Mouse (Mus musculus): ENCODE results near the gene Zbtb16.

Gene Zbtb16

DNA sequence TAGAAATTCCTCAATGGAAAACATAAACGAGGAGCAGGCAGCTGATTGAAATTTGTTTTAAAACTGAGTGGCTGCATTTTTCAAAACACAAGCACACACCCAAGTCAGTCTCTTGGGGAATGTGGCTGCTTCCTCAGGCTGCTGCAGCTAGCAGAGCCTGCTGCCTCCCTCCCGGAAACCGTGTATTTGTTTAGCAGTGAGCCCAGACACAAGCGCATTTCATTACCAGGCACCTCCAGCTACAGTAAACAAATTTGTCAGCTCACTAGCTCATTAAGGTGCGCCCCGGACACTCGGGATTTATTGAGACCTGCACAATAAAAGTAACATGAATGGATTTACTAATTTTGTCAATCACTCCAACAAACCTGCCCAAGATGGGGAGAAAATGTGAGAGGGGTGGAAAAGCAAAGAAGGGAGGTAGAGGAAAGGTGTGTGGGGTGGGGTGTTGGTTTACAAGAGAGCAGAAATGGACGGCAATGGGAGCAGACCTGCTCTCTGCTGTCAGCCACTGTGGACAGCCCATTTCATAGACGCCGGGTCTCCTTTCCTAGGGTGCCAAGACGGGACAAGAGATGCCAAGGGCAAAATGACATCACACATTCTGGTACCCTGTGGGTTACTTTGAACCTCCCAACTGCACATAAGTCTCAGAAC is 161.5 kb downstream of the Zbtb16 start:
- no peak for DNase-seq (ENCODE audit: low read depth, low spot score)
- H3K36me3 ChIP-seq (ENCODE audit: control insufficient read depth, insufficient read depth, low read length, poor library complexity, severe bottlenecking), result no peaks in the 10 kb centered on the region

GRCm38 (mm10) chr9:48673804-48674203 is 162.2 kb downstream of the Zbtb16 start:
- DNase-seq (ENCODE audit: low read depth, low spot score), result no peak
- H3K36me3 ChIP-seq (ENCODE audit: control insufficient read depth, insufficient read depth, low read length, poor library complexity, severe bottlenecking), result no peaks in the 10 kb centered on the region
- H3K27me3 ChIP-seq (ENCODE audit: control insufficient read depth, insufficient read depth, low read length, poor library complexity, severe bottlenecking), result no peaks in the 10 kb centered on the region

More for the DNA sequence above, 161.5 kb downstream of the Zbtb16 start:
- no peaks in the 10 kb centered on the region for H3K27me3 ChIP-seq (ENCODE audit: control insufficient read depth, insufficient read depth, low read length, poor library complexity, severe bottlenecking)

GRCm38 (mm10) chr9:48673213-48673612 is 162.8 kb downstream of the Zbtb16 start:
- no peaks in the 10 kb centered on the region for H3K36me3 ChIP-seq (ENCODE audit: control insufficient read depth, insufficient read depth, low read length, poor library complexity, severe bottlenecking)
- no peaks in the 10 kb centered on the region for H3K27me3 ChIP-seq (ENCODE audit: control insufficient read depth, insufficient read depth, low read length, poor library complexity, severe bottlenecking)
- no peak for DNase-seq (ENCODE audit: low read depth, low spot score)

- DNase-seq (ENCODE audit: low read depth, low spot score), result no peak
- no peaks in the 10 kb centered on the region for H3K27me3 ChIP-seq (ENCODE audit: control insufficient read depth, insufficient read depth, low read length, poor library complexity, severe bottlenecking)
- H3K36me3 ChIP-seq (ENCODE audit: control insufficient read depth, insufficient read depth, low read length, poor library complexity, severe bottlenecking), result no peaks in the 10 kb centered on the region
These were observed 164.2 kb downstream of the Zbtb16 start for GRCm38 (mm10) chr9:48671841-48672240.

DNA sequence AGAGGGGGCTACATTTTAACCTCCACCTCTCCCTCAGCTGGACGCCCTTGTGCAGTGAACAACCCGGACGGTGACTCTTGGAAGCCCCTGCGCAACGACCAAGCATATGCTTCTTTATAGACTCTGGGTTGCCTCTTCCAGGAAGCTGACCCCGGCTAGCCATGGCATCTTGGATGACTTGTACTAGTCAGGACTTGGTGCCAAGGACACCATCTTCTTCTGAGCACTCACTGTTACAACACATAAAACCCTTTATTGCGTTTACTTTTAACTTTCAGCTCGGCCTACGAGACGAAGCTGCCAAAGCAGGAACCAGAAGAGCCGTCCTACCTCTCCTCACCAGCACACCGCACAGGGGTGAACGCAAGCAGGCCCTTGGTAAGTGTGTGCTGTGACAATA is 165.9 kb downstream of the Zbtb16 start:
- no peak for DNase-seq (ENCODE audit: low read depth, low spot score)
- H3K27me3 ChIP-seq (ENCODE audit: control insufficient read depth, insufficient read depth, low read length, poor library complexity, severe bottlenecking), result no peaks in the 10 kb centered on the region

DNA sequence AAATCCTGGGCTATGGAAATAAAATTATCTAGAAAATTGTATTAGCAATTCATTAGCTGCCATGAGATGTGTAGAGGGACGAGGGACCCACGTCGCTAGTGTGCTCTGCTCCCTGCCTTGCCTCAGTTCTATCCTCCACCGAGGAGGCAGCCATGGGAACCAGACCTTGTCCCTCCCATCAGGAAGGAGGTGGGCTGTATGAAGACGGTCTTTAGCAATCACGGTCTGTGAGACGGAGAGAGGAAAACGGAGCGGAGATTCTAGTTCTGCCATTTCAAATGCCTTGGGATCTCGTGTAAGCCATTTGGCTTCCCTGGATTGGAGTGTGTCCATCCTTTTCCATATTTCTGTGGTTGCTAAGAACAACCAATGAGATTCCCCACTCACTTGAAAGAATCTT is 166.3 kb downstream of the Zbtb16 start:
- Histone ChIP-seq H3K36me3 (ENCODE audit: control insufficient read depth, insufficient read depth, low read length, poor library complexity, severe bottlenecking) (no peaks in the 10 kb centered on the region), H3K27me3 (ENCODE audit: control insufficient read depth, insufficient read depth, low read length, poor library complexity, severe bottlenecking) (no peaks in the 10 kb centered on the region)
- no peak for DNase-seq (ENCODE audit: low read depth, low spot score)

More for the DNA sequence above, 165.9 kb downstream of the Zbtb16 start:
- H3K36me3 ChIP-seq (ENCODE audit: control insufficient read depth, insufficient read depth, low read length, poor library complexity, severe bottlenecking), result no peaks in the 10 kb centered on the region

DNA sequence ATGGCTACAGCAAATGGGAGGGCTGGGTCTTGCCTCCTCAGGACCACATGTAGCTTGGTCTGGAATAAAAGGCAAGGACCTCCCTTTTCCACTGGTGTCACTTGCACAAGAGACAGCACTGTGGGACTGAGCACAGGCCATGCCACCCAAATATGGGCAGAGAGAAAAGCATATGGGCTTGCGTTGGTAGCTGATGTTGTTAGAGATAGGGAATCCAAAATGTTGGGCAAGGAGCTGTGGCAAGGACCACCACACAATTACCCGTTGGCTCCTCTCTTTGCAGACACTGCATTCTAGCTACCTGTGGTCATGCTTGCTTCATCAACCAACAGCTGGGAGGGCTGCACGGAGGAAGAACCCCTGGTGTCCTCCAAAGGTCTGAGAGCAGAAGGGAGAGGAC is 169.3 kb downstream of the Zbtb16 start:
- DNase-seq (ENCODE audit: low read depth, low spot score), result no peak
- H3K27me3 ChIP-seq (ENCODE audit: control insufficient read depth, insufficient read depth, low read length, poor library complexity, severe bottlenecking), result no peaks in the 10 kb centered on the region

DNA sequence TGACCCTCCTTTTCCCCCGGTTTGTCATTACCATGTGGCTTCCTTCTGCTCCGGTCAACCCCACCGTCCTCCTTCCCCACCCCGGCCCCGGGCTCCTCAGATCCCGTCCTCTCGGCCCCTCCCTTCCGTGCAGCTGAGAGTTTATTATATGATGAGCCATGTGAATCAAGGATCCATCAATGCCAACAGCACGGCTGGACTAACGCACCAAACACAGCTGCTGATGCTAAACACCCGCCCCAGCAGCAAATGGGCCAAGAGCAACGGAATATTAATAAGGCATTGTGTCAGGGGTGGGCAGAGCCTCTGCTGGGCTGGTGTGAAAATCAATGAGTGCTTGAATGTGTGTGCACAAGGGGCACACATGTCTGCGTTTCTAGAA is 173.0 kb downstream of the Zbtb16 start:
- H3K27me3 ChIP-seq (ENCODE audit: control insufficient read depth, insufficient read depth, low read length, poor library complexity, severe bottlenecking), result no peaks in the 10 kb centered on the region
- no peak for DNase-seq (ENCODE audit: low read depth, low spot score)
- no peaks in the 10 kb centered on the region for H3K36me3 ChIP-seq (ENCODE audit: control insufficient read depth, insufficient read depth, low read length, poor library complexity, severe bottlenecking)

More for the DNA sequence above, 169.3 kb downstream of the Zbtb16 start:
- H3K36me3 ChIP-seq (ENCODE audit: control insufficient read depth, insufficient read depth, low read length, poor library complexity, severe bottlenecking), result no peaks in the 10 kb centered on the region

DNA sequence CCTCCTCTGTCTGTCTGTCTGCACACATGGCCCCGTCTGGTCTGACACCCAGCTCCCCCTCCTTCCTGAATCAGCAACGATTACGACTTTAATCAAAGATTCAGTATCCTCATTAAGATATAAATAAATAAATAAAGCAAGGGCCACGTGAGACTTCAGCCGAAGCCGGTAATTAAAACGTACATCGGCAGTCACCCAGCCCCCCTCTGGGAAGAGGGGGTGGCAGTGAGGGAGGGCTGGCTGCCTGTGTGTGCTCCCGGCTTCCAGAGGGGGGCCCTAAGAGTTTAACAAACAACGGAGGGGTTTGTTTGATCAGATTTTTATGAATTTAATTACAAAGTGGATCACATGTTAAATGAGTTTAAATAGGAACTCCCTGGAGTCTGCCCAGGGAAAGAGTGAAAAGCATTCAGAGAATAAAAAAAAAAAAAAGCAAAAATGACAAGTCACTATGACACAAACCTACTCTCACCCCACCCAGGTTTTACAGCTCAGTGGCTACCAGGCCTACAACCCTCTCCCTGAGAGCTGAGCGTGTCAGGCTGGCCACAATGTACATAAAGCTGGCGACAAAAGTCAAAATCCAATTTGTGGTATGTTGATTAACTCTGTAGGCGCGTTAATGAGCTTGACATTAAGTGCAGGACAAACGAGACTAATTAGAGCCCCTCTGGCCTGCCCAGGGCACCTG is 173.5 kb downstream of the Zbtb16 start:
- Histone ChIP-seq H3K36me3 (ENCODE audit: control insufficient read depth, insufficient read depth, low read length, poor library complexity, severe bottlenecking) (no peaks in the 10 kb centered on the region), H3K27me3 (ENCODE audit: control insufficient read depth, insufficient read depth, low read length, poor library complexity, severe bottlenecking) (no peaks in the 10 kb centered on the region)
- no peak for DNase-seq (ENCODE audit: low read depth, low spot score)

GRCm38 (mm10) chr9:48661225-48662023 is 174.6 kb downstream of the Zbtb16 start:
- no peaks in the 10 kb centered on the region for H3K27me3 ChIP-seq (ENCODE audit: control insufficient read depth, insufficient read depth, low read length, poor library complexity, severe bottlenecking)
- no peaks in the 10 kb centered on the region for H3K36me3 ChIP-seq (ENCODE audit: control insufficient read depth, insufficient read depth, low read length, poor library complexity, severe bottlenecking)
- no peak for DNase-seq (ENCODE audit: low read depth, low spot score)

GRCm38 (mm10) chr9:48655525-48656169 is 180.4 kb downstream of the Zbtb16 start:
- DNase-seq (ENCODE audit: low read depth, low spot score), result no peak
- no peaks in the 10 kb centered on the region for H3K27me3 ChIP-seq (ENCODE audit: control insufficient read depth, insufficient read depth, low read length, poor library complexity, severe bottlenecking)
- H3K36me3 ChIP-seq (ENCODE audit: control insufficient read depth, insufficient read depth, low read length, poor library complexity, severe bottlenecking), result no peaks in the 10 kb centered on the region

- no peak for DNase-seq (ENCODE audit: low read depth, low spot score)
- H3K27me3 ChIP-seq (ENCODE audit: control insufficient read depth, insufficient read depth, low read length, poor library complexity, severe bottlenecking), result no peaks in the 10 kb centered on the region
- H3K36me3 ChIP-seq (ENCODE audit: control insufficient read depth, insufficient read depth, low read length, poor library complexity, severe bottlenecking), result no peaks in the 10 kb centered on the region
These were observed 181.3 kb downstream of the Zbtb16 start for GRCm38 (mm10) chr9:48654730-48655129.

- Histone ChIP-seq H3K27me3 (ENCODE audit: control insufficient read depth, insufficient read depth, low read length, poor library complexity, severe bottlenecking) (peaks cover 3% of the 10 kb centered on the region; the same call in 1 of the 2 replicates), H3K36me3 (ENCODE audit: control insufficient read depth, insufficient read depth, low read length, poor library complexity, severe bottlenecking) (no peaks in the 10 kb centered on the region)
- DNase-seq (ENCODE audit: low read depth, low spot score), result no peak
These were observed 182.5 kb downstream of the Zbtb16 start for GRCm38 (mm10) chr9:48653399-48654070.

DNA sequence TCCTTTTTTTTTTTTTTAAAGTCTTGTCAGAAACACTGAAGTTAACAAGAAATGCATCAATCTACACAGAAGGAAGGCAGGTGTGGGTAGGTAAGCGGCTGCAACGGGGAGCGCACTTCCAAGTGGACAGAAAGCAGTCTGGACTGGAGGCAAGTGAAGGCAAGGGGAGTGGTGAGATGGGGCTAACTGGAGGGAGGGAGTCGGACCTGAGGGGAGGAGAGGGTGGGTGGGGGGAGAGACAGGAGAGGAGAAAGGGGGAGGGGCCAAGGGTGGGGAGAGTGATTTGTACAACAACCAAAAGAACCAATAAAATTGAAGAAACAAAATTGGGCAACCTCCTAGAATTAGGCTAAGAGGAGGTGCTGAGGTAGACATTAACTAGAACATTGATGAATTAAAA is 184.0 kb downstream of the Zbtb16 start:
- no peak for DNase-seq (ENCODE audit: low read depth, low spot score)
- Histone ChIP-seq H3K36me3 (ENCODE audit: control insufficient read depth, insufficient read depth, low read length, poor library complexity, severe bottlenecking) (no peaks in the 10 kb centered on the region), H3K27me3 (ENCODE audit: control insufficient read depth, insufficient read depth, low read length, poor library complexity, severe bottlenecking) (peaks cover 3% of the 10 kb centered on the region; the same call in 1 of the 2 replicates)

Data from splenic B cell, adult 2 months (primary cell).